Mouse (Mus musculus): ENCODE data around the gene Kank2. TPM values are rescaled to one million over a fixed set of nuclear protein-coding genes. Genes with fewer than 3 reads are reported as not detected.

Kank2 gene
- total and polyA plus RNA-seq, 3 experiments = 7.6 to 16.3 TPM; not detected in 1

DNA sequence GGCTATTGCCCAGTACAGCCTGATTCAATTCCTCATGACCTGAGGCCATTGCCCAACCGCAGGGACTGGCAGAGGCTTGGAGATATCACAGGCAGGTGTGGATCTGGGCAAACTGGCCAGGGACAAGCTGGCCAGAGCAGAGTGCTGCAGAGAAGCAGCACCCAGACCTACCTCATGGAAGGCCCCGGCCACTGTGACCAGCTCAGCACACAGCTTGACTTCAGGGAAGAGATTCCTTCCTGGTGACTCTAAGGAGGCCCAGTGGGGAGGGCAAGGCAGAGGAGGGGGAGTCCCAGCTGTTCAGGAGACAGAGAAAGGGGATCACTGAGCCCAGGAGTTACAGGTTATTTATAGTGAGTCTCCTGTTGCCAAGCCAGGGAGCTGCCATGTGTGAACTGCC lies 77.5 kb downstream of the Kank2 start:
- Histone ChIP-seq H3K36me3 (ENCODE audit: control insufficient read depth in 1 of 2, insufficient read depth in 2 of 2, low read length in 2 of 2) (peaks cover 0 to 34% of the 10 kb centered on the region in 2 experiments; a peak in 2 of 4 replicates), H3K27ac (ENCODE audit: control insufficient read depth, low read depth, low read length) (no peak overlapping the region), H3K4me3 (ENCODE audit: control insufficient read depth in 1 of 2, insufficient read depth in 1 of 2, low read depth in 2 of 2, low read length in 2 of 2) (no peak overlapping the region), H3K9me3 (replicated peaks; ENCODE audit: insufficient read depth, low read length) (no peaks in the 10 kb centered on the region), H3K4me1 (ENCODE audit: control insufficient read depth in 1 of 2, insufficient read depth in 2 of 2, low read length in 2 of 2) (peaks cover 22 to 41% of the 10 kb centered on the region in 2 experiments), H3K79me2 (ENCODE audit: control insufficient read depth, insufficient read depth, low read length, poor library complexity) (peaks cover 19% of the 10 kb centered on the region), H3K9ac (ENCODE audit: control insufficient read depth, low read depth, low read length, poor library complexity, severe bottlenecking) (no peak overlapping the region), H3K27me3 (ENCODE audit: control insufficient read depth in 1 of 2, insufficient read depth in 2 of 2, low read length in 2 of 2) (no peaks in the 10 kb centered on the region)
- TF ChIP-seq MAZ (IDR thresholded peaks at IDR 0.05; ENCODE audit: low read depth, low read length) (no peak), E2F4 (IDR thresholded peaks at IDR 0.05; ENCODE audit: borderline replicate concordance, low read depth, low read length) (no peak), NRF1 (IDR thresholded peaks at IDR 0.05; ENCODE audit: insufficient read depth, low read depth, low read length, poor library complexity, severe bottlenecking) (no peak), CTCF (IDR thresholded peaks at IDR 0.05 in 2 of 3, conservative IDR thresholded peaks at IDR 0.05 in 1 of 3; ENCODE audit: control insufficient read depth in 1 of 3, insufficient read depth in 1 of 3, low read depth in 2 of 3, low read length in 3 of 3, poor library complexity in 1 of 3, severe bottlenecking in 1 of 3) (no peak), ZNF384 (IDR thresholded peaks at IDR 0.05; ENCODE audit: low read depth, low read length) (no peak), RCOR1 (IDR thresholded peaks at IDR 0.05; ENCODE audit: low read depth, low read length) (no peak), KAT2A (conservative IDR thresholded peaks at IDR 0.05; ENCODE audit: low read depth, low read length) (no peak), BHLHE40 (IDR thresholded peaks at IDR 0.05; ENCODE audit: borderline replicate concordance, low read depth, low read length) (no peak), TAL1 (IDR thresholded peaks at IDR 0.05; ENCODE audit: low read length) (no peak), CHD2 (IDR thresholded peaks at IDR 0.05; ENCODE audit: low read length) (no peak), ZC3H11A (IDR thresholded peaks at IDR 0.05; ENCODE audit: low read depth, low read length) (no peak), SMC3 (IDR thresholded peaks at IDR 0.05; ENCODE audit: low read depth, low read length) (no peak), UBTF (IDR thresholded peaks at IDR 0.05; ENCODE audit: borderline replicate concordance, insufficient read depth, low read depth, low read length) (no peak), RAD21 (IDR thresholded peaks at IDR 0.05; ENCODE audit: low read depth, low read length) (no peak), SIN3A (IDR thresholded peaks at IDR 0.05; ENCODE audit: low read length) (no peak)
- DNase-seq (ENCODE audit: low read depth, low spot score) = no peak

DNA sequence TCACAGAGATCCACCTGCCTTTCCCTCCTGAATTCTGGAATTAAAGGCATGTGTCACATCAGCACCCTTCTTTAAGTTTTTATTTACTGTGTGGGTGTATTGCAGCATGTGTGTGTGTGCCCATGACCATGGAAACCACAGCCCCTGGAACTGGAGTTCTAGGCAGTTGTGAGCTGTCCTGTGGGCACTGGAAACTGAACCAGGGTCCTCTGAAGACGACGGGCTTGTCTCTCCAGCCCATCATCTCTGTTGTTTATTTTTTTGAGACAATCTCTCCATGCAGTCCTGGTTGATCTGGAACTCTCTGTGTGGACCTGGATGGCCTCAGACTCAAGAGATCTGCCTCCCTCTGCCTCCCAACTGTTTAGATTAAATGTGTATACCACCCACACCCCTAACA lies 81.5 kb downstream of the Kank2 start:
- H3K27ac ChIP-seq (ENCODE audit: control insufficient read depth, low read depth, low read length) = no peak overlapping the region

More for the DNA sequence above, 81.5 kb downstream of the Kank2 start:
- Histone ChIP-seq H3K9ac (ENCODE audit: control insufficient read depth, low read depth, low read length, poor library complexity, severe bottlenecking) (no peak overlapping the region), H3K79me2 (ENCODE audit: control insufficient read depth, insufficient read depth, low read length, poor library complexity) (no peaks in the 10 kb centered on the region), H3K9me3 (replicated peaks; ENCODE audit: insufficient read depth, low read length) (no peaks in the 10 kb centered on the region), H3K4me1 (ENCODE audit: control insufficient read depth in 1 of 2, insufficient read depth in 2 of 2, low read length in 2 of 2) (peaks cover 18 to 37% of the 10 kb centered on the region in 2 experiments), H3K4me3 (ENCODE audit: control insufficient read depth in 1 of 2, insufficient read depth in 1 of 2, low read depth in 2 of 2, low read length in 2 of 2) (no peak overlapping the region), H3K27me3 (ENCODE audit: control insufficient read depth in 1 of 2, insufficient read depth in 2 of 2, low read length in 2 of 2) (no peaks in the 10 kb centered on the region), H3K36me3 (ENCODE audit: control insufficient read depth in 1 of 2, insufficient read depth in 2 of 2, low read length in 2 of 2) (peaks cover 0 to 30% of the 10 kb centered on the region in 2 experiments; a peak in 2 of 4 replicates)
- TF ChIP-seq MXI1 (IDR thresholded peaks at IDR 0.05; ENCODE audit: low read depth, low read length) (no peak), CHD1 (IDR thresholded peaks at IDR 0.05; ENCODE audit: low read depth, low read length) (no peak), CHD2 (IDR thresholded peaks at IDR 0.05; ENCODE audit: low read length) (no peak), ELF1 (IDR thresholded peaks at IDR 0.05; ENCODE audit: low read depth, low read length) (no peak), ZMIZ1 (IDR thresholded peaks at IDR 0.05; ENCODE audit: low read depth, low read length) (no peak), NRF1 (IDR thresholded peaks at IDR 0.05; ENCODE audit: insufficient read depth, low read depth, low read length, poor library complexity, severe bottlenecking) (no peak), RAD21 (IDR thresholded peaks at IDR 0.05; ENCODE audit: low read depth, low read length) (no peak)
- DNase-seq (ENCODE audit: low read depth, low spot score) = peak; percentile 53

Other genes starting within 250 kb of the Kank2 start
- 74.1 and 87.9 TPM in 2 replicates for gene Timm29, start 206.0 kb downstream of the Kank2 start, total RNA-seq (2012; rRNA removed)
- 100 to 1,000 TPM in 1 of 2 experiments, 10 to 100 TPM in 1; 45.8 to 163 TPM for gene Timm29, start 206.0 kb downstream of the Kank2 start, polyA plus RNA-seq (2012; ENCODE audit: insufficient read depth in 1 of 2, insufficient read length in 2 of 2, low read depth in 1 of 2, low replicate concordance in 2 of 2, missing spikeins in 1 of 2)
- gene Yipf2, start 205.9 kb downstream of the Kank2 start, total RNA-seq (2012; rRNA removed) = 22.8 and 24.0 TPM in 2 replicates
- 10 to 100 TPM in 1 of 2 experiments, not detected in 1; 84.9 TPM for gene Yipf2, start 205.9 kb downstream of the Kank2 start, polyA plus RNA-seq (2012; ENCODE audit: insufficient read depth in 1 of 2, insufficient read length in 2 of 2, low read depth in 1 of 2, low replicate concordance in 2 of 2, missing spikeins in 1 of 2)
- 249 and 263 TPM in 2 replicates for gene Smarca4, start 182.6 kb downstream of the Kank2 start, total RNA-seq (2012; rRNA removed)
- gene Smarca4, start 182.6 kb downstream of the Kank2 start, polyA plus RNA-seq (2012; ENCODE audit: insufficient read depth in 1 of 2, insufficient read length in 2 of 2, low read depth in 1 of 2, low replicate concordance in 2 of 2, missing spikeins in 1 of 2) = 100 to 1,000 TPM in 1 of 2 experiments, 10 to 100 TPM in 1; 71.4 to 381 TPM
- 58.1 and 69.1 TPM in 2 replicates for gene Ldlr, start 75.3 kb downstream of the Kank2 start, total RNA-seq (2012; rRNA removed)
- 10 to 100 TPM in 1 of 2 experiments, not detected in 1; 90.6 TPM for gene Ldlr, start 75.3 kb downstream of the Kank2 start, polyA plus RNA-seq (2012; ENCODE audit: insufficient read depth in 1 of 2, insufficient read length in 2 of 2, low read depth in 1 of 2, low replicate concordance in 2 of 2, missing spikeins in 1 of 2)
- 304 and 305 TPM in 2 replicates for gene Spc24, start 38.4 kb downstream of the Kank2 start, total RNA-seq (2012; rRNA removed)
- gene Spc24, start 38.4 kb downstream of the Kank2 start, polyA plus RNA-seq (2012; ENCODE audit: insufficient read depth in 1 of 2, insufficient read length in 2 of 2, low read depth in 1 of 2, low replicate concordance in 2 of 2, missing spikeins in 1 of 2) = 100 to 1,000 TPM in 1 of 2 experiments, not detected in 1; 377 TPM
- gene Angptl8, start 36.8 kb upstream of the Kank2 start, total RNA-seq (2012; rRNA removed) = not detected in 2 replicates
- gene Angptl8, start 36.8 kb upstream of the Kank2 start, polyA plus RNA-seq (2012; ENCODE audit: insufficient read depth in 1 of 2, insufficient read length in 2 of 2, low read depth in 1 of 2, low replicate concordance in 2 of 2, missing spikeins in 1 of 2) = under 1 TPM in 1 of 2 experiments, not detected in 1; 0.25 TPM
- 3.3 and 5.0 TPM in 2 replicates for gene Dock6, start 53.9 kb upstream of the Kank2 start, total RNA-seq (2012; rRNA removed)
- 10 to 100 TPM in 1 of 2 experiments, not detected in 1; 21.3 TPM for gene Dock6, start 53.9 kb upstream of the Kank2 start, polyA plus RNA-seq (2012; ENCODE audit: insufficient read depth in 1 of 2, insufficient read length in 2 of 2, low read depth in 1 of 2, low replicate concordance in 2 of 2, missing spikeins in 1 of 2)
- gene Rab3d, start 119.4 kb upstream of the Kank2 start, total RNA-seq (2012; rRNA removed) = 19.0 and 22.9 TPM in 2 replicates
- gene Rab3d, start 119.4 kb upstream of the Kank2 start, polyA plus RNA-seq (2012; ENCODE audit: insufficient read depth in 1 of 2, insufficient read length in 2 of 2, low read depth in 1 of 2, low replicate concordance in 2 of 2, missing spikeins in 1 of 2) = 10 to 100 TPM in 1 of 2 experiments, not detected in 1; 44.2 TPM
- 1.0 and 1.4 TPM in 2 replicates for gene Ccdc159, start 128.7 kb upstream of the Kank2 start, total RNA-seq (2012; rRNA removed)
- 1 to 10 TPM in 1 of 2 experiments, not detected in 1; 6.4 TPM for gene Ccdc159, start 128.7 kb upstream of the Kank2 start, polyA plus RNA-seq (2012; ENCODE audit: insufficient read depth in 1 of 2, insufficient read length in 2 of 2, low read depth in 1 of 2, low replicate concordance in 2 of 2, missing spikeins in 1 of 2)
- gene Tmem205, start 128.8 kb upstream of the Kank2 start, total RNA-seq (2012; rRNA removed) = 118 and 128 TPM in 2 replicates
- gene Tmem205, start 128.8 kb upstream of the Kank2 start, polyA plus RNA-seq (2012; ENCODE audit: insufficient read depth in 1 of 2, insufficient read length in 2 of 2, low read depth in 1 of 2, low replicate concordance in 2 of 2, missing spikeins in 1 of 2) = 100 to 1,000 TPM in 1 of 2 experiments, not detected in 1; 114 TPM
- gene Plppr2, start 138.3 kb upstream of the Kank2 start, total RNA-seq (2012; rRNA removed) = 1.3 and 1.4 TPM in 2 replicates
- gene Plppr2, start 138.3 kb upstream of the Kank2 start, polyA plus RNA-seq (2012; ENCODE audit: insufficient read depth in 1 of 2, insufficient read length in 2 of 2, low read depth in 1 of 2, low replicate concordance in 2 of 2, missing spikeins in 1 of 2) = 10 to 100 TPM in 1 of 2 experiments, not detected in 1; 13.9 TPM
- gene Swsap1, start 157.0 kb upstream of the Kank2 start, total RNA-seq (2012; rRNA removed) = 12.7 and 17.2 TPM in 2 replicates
- 10 to 100 TPM in 1 of 2 experiments, not detected in 1; 19.3 TPM for gene Swsap1, start 157.0 kb upstream of the Kank2 start, polyA plus RNA-seq (2012; ENCODE audit: insufficient read depth in 1 of 2, insufficient read length in 2 of 2, low read depth in 1 of 2, low replicate concordance in 2 of 2, missing spikeins in 1 of 2)
- gene Epor, start 164.8 kb upstream of the Kank2 start, total RNA-seq (2012; rRNA removed) = 139 and 192 TPM in 2 replicates
- 100 to 1,000 TPM in 1 of 2 experiments, not detected in 1; 440 TPM for gene Epor, start 164.8 kb upstream of the Kank2 start, polyA plus RNA-seq (2012; ENCODE audit: insufficient read depth in 1 of 2, insufficient read length in 2 of 2, low read depth in 1 of 2, low replicate concordance in 2 of 2, missing spikeins in 1 of 2)
- not detected in 2 replicates for gene Rgl3, start 190.7 kb upstream of the Kank2 start, total RNA-seq (2012; rRNA removed)
- not detected for gene Rgl3, start 190.7 kb upstream of the Kank2 start, polyA plus RNA-seq (2012; ENCODE audit: insufficient read depth in 1 of 2, insufficient read length in 2 of 2, low read depth in 1 of 2, low replicate concordance in 2 of 2, missing spikeins in 1 of 2)
- 0.19 TPM in 1 of 2 replicates, not detected in the other for gene Ccdc151, start 203.9 kb upstream of the Kank2 start, total RNA-seq (2012; rRNA removed)
- gene Ccdc151, start 203.9 kb upstream of the Kank2 start, polyA plus RNA-seq (2012; ENCODE audit: insufficient read depth in 1 of 2, insufficient read length in 2 of 2, low read depth in 1 of 2, low replicate concordance in 2 of 2, missing spikeins in 1 of 2) = under 1 TPM in 1 of 2 experiments, not detected in 1; 0.99 TPM
- gene Prkcsh, start 204.1 kb upstream of the Kank2 start, total RNA-seq (2012; rRNA removed) = 330 and 356 TPM in 2 replicates
- 100 to 1,000 TPM; 183 to 577 TPM for gene Prkcsh, start 204.1 kb upstream of the Kank2 start, polyA plus RNA-seq (2012; ENCODE audit: insufficient read depth in 1 of 2, insufficient read length in 2 of 2, low read depth in 1 of 2, low replicate concordance in 2 of 2, missing spikeins in 1 of 2)

Measured in MEL (cell line).